Mouse (Mus musculus) kidney, adult 2 months (tissue): ENCODE data around the gene Fblim1.

Experiments
- CTCF ChIP-seq: fragments of 200-500 bp; conservative IDR thresholded peaks from 2 replicates; pipeline ENCODE4 v1.5.1; 2011; ENCODE audit warnings: low read depth, mild to moderate bottlenecking, control low read depth, low read length, moderate library complexity, mixed read lengths; ENCODE audit not compliant: insufficient read depth, insufficient read length
- POLR2A ChIP-seq: fragments of 200-500 bp; IDR thresholded peaks from one replicate; pipeline ENCODE4 v1.6.1; 2011; ENCODE audit warnings: low read depth, low read length, control low read depth

DNA sequence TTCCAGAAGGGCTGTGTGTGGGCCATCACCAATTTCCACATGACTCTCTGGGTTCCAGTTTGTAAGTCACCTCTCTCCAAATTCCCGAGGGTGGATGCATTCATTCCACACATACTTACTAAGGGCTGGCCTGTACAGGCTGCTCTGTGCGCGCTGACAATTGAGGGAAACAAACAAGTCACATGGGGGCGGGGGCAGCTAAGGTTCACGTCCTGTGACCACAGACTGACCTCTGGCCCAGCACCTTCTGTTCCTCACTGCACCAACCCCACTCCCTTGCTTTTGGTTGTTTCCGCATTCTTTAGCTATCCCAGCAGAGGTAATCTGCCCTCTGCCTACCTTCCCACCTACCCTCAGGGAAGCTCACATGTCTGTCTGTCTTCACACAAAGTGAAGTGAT is 35.9 kb downstream of the Fblim1 start:
- TF ChIP-seq CTCF (no peak), POLR2A (no peak)
